Mouse (Mus musculus) ES-Bruce4 (cell line): ENCODE measurements around the gene Stk11ip.

ENCODE experiments used
- CTCF ChIP-seq: IDR thresholded peaks from one replicate; pipeline ENCODE4 v1.8.1; 2011; ENCODE audit warnings: low read depth, low read length
- EP300 ChIP-seq: IDR thresholded peaks from 2 replicates; pipeline ENCODE4 v1.6.1; 2011; ENCODE audit warnings: low read depth, low read length; ENCODE audit not compliant: insufficient read depth
- POLR2A ChIP-seq: IDR thresholded peaks from one replicate; pipeline ENCODE4 v1.8.1; 2011; ENCODE audit warnings: low read length; ENCODE audit not compliant: insufficient read depth

- TF ChIP-seq POLR2A (no peak), CTCF (no peak), EP300 (no peak)
Observed at GRCm38 (mm10) chr1:75477966-75478290, 43.4 kb upstream of the Stk11ip start.
